Mouse (Mus musculus): ENCODE measurements around the gene Prkce. TPM values are rescaled to one million over a fixed set of nuclear protein-coding genes. Genes with fewer than 3 reads are reported as not detected.

Prkce gene
- polyA plus RNA-seq, 1 experiment from 2014 or later = 9.4 TPM

- peaks cover 7% of the 10 kb centered on the region; the same call in 1 of the 2 replicates for H3K4me1 ChIP-seq
- H3K4me3 ChIP-seq = no peak overlapping the region
- no peaks in the 10 kb centered on the region for H3K9me3 ChIP-seq
- no peaks in the 10 kb centered on the region for H3K27me3 ChIP-seq (ENCODE audit: insufficient read depth, poor library complexity, severe bottlenecking)
- 74% methylated on average over 1 of the region's 1 CpGs for WGBS
- peaks cover 10% of the 10 kb centered on the region; the same call in 1 of the 2 replicates for H3K36me3 ChIP-seq
- no peak overlapping the region for H3K27ac ChIP-seq
- DNase-seq (ENCODE audit: low spot score) = no peak
Observed at GRCm38 (mm10) chr17:86652751-86653150, 485.2 kb downstream of the Prkce start.

DNA sequence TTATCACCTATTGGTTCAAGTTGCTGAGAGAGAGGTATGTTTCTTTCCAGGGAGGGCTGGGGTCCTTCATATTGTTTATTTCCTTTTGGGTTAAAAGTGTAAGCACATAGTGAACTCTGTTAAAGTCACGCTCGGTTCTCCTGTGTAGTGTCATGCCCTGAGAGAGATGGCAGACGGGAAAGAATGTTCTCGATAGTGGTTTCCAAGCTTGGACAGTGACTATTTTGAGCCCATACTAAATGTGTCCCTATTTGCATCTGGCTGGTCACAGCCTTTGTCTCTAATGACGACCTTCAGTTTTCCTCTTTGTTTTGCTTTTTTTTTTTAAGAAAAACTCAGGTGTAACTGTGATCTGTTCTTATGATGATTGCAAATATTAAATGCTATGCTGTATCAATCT, 488.8 kb downstream of the Prkce start:
- Histone ChIP-seq H3K36me3 (peaks cover 10% of the 10 kb centered on the region; the same call in 1 of the 2 replicates), H3K9me3 (no peaks in the 10 kb centered on the region), H3K27ac (no peak overlapping the region), H3K4me3 (no peak overlapping the region), H3K4me1 (0 out of 2 replicates have a peak, but pooled peaks cover 3% of the 10 kb centered on the region), H3K27me3 (ENCODE audit: insufficient read depth, poor library complexity, severe bottlenecking) (no peaks in the 10 kb centered on the region)
- no peak for DNase-seq (ENCODE audit: low spot score)
- WGBS = 61% methylated on average over 5 of the region's 5 CpGs

GRCm38 (mm10) chr17:86662301-86662700, 494.7 kb downstream of the Prkce start:
- WGBS = 61% methylated on average over 1 of the region's 1 CpGs
- H3K36me3 ChIP-seq = no peaks in the 10 kb centered on the region
- DNase-seq (ENCODE audit: low spot score) = no peak
- H3K4me3 ChIP-seq = no peak overlapping the region
- H3K4me1 ChIP-seq = no peaks in the 10 kb centered on the region
- H3K9me3 ChIP-seq = no peaks in the 10 kb centered on the region
- H3K27ac ChIP-seq = no peak overlapping the region
- H3K27me3 ChIP-seq (ENCODE audit: insufficient read depth, poor library complexity, severe bottlenecking) = no peaks in the 10 kb centered on the region

DNA sequence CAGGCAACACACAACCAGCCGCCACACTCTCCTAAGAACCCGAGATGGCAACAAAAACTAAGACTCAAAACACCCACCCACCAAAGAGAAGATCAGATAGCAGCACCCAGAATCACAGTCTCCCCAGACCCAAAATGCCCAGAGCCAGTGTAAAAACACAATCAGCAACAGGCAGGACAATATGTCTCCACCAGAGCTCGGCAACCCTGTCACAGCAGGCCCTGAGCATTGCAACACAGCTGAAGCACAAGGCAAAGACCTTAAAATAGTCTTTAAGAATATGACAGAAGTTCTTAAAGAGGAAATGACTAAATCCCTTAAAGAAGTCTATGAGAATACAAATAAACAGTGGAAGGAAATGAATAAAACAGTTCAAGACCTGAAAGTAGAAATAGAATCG, 495.9 kb downstream of the Prkce start:
- Histone ChIP-seq H3K27ac (no peak overlapping the region), H3K27me3 (ENCODE audit: insufficient read depth, poor library complexity, severe bottlenecking) (no peaks in the 10 kb centered on the region), H3K9me3 (no peaks in the 10 kb centered on the region), H3K36me3 (no peaks in the 10 kb centered on the region), H3K4me1 (no peaks in the 10 kb centered on the region), H3K4me3 (no peak overlapping the region)
- 77% methylated on average over 4 of the region's 4 CpGs for WGBS
- no peak for DNase-seq (ENCODE audit: low spot score)

DNA sequence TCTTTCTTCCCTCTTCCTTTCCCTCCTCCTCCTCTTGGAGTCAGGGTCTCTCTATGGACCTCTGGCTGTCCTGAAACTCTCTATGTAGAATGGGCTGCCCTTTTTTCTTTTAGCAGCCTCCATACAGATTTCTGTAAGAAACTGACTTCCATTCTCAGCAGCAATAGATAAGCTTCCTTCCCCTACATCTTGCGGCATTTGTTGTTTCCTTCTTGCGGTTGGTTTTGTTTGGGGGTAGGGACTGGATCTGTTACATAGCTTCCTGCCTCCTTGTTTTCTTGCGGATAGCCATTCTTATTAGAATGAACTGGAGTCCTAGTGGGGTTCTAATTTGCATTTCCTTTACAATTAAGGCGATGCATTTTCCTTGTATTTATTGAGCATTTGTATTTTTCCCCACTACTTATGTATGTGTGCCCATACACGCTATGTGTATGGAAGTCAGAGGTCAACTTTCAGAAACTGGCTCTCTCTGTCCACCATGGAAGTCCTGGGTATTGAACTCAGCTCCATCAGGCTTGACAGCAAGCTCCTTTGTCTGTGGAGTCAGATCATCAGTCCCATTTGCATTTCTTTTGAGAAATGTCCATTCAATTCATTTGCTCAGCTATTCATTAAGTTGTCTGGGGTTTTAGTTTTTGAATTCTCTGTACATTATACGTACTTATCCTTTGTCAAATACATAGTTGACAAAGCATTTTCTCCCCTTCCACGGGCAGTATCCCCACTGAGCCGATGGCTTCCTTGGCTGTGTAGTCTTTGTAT, 500.4 kb downstream of the Prkce start:
- H3K36me3 ChIP-seq = no peaks in the 10 kb centered on the region
- peaks cover 16% of the 10 kb centered on the region for H3K4me1 ChIP-seq
- no peaks in the 10 kb centered on the region for H3K9me3 ChIP-seq
- H3K4me3 ChIP-seq = no peak overlapping the region
- WGBS = 77% methylated on average over 8 of the region's 8 CpGs
- H3K27me3 ChIP-seq (ENCODE audit: insufficient read depth, poor library complexity, severe bottlenecking) = no peaks in the 10 kb centered on the region
- 0 out of 2 replicates have a peak overlapping the region, but pooled peaks have one; percentile 63 for H3K27ac ChIP-seq
- no peak for DNase-seq (ENCODE audit: low spot score)

- no peaks in the 10 kb centered on the region for H3K9me3 ChIP-seq
- H3K4me3 ChIP-seq = no peak overlapping the region
- 74% methylated on average over 13 of the region's 13 CpGs for WGBS
- H3K4me1 ChIP-seq = peaks cover 16% of the 10 kb centered on the region
- no peaks in the 10 kb centered on the region for H3K27me3 ChIP-seq (ENCODE audit: insufficient read depth, poor library complexity, severe bottlenecking)
- H3K36me3 ChIP-seq = no peaks in the 10 kb centered on the region
- H3K27ac ChIP-seq = peak overlapping the region; percentile 74
- peak; percentile 66 for DNase-seq (ENCODE audit: low spot score)
Observed at GRCm38 (mm10) chr17:86669641-86670373, 502.2 kb downstream of the Prkce start.

DNA sequence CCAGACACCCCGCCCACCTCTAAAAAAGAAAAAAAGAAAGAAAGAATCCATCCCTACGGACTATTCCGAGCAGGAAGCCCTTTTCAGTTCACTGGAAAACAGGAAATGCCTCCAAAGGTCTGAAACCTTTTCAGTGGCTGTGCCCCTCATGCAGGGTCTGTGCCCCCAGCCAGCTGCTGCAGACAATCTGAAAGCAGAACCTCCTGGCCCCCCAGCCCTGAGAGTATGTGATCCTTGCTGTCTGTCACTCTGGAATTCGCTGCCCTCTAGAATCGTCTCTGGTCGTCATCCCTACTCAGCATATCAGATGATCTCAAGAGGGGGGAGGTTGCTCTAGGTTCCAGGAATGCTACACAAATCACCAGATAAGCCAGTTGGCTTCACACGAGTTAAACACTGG, 503.1 kb downstream of the Prkce start:
- 29% methylated on average over 7 of the region's 7 CpGs for WGBS
- peak overlapping the region; percentile 74 for H3K27ac ChIP-seq
- no peak for DNase-seq (ENCODE audit: low spot score)
- peak overlapping the region; percentile 15; the same call in 1 of the 2 replicates for H3K4me3 ChIP-seq
- peaks cover 16% of the 10 kb centered on the region for H3K4me1 ChIP-seq
- H3K36me3 ChIP-seq = no peaks in the 10 kb centered on the region
- no peaks in the 10 kb centered on the region for H3K27me3 ChIP-seq (ENCODE audit: insufficient read depth, poor library complexity, severe bottlenecking)
- H3K9me3 ChIP-seq = no peaks in the 10 kb centered on the region

GRCm38 (mm10) chr17:86674971-86675370, 507.4 kb downstream of the Prkce start:
- Histone ChIP-seq H3K27ac (no peak overlapping the region), H3K9me3 (no peaks in the 10 kb centered on the region), H3K4me3 (no peak overlapping the region), H3K36me3 (no peaks in the 10 kb centered on the region), H3K27me3 (ENCODE audit: insufficient read depth, poor library complexity, severe bottlenecking) (no peaks in the 10 kb centered on the region), H3K4me1 (peaks cover 28% of the 10 kb centered on the region)
- 56% methylated on average over 2 of the region's 2 CpGs for WGBS
- no peak for DNase-seq (ENCODE audit: low spot score)

DNA sequence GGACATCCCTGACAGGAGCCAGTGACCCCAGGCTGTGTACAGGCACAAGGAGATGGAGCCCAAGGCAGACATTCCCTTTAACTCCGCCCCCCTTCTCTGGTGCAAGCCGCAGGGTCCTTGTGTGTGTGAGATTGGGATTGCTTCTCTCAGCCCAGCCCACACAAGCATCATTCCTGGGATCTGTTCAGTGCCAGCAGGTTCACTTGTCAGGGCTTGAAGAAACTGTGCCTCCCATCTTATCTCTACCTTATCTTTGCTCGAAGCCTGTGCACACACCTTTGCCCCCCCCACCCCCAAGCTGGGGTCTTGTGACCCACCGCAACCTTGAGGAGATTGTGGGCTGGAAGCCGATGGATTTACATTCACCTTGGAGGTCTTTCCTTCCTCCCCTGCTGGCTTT, 508.8 kb downstream of the Prkce start:
- Histone ChIP-seq H3K27me3 (ENCODE audit: insufficient read depth, poor library complexity, severe bottlenecking) (no peaks in the 10 kb centered on the region), H3K27ac (no peak overlapping the region), H3K9me3 (no peaks in the 10 kb centered on the region), H3K4me1 (peaks cover 14% of the 10 kb centered on the region), H3K36me3 (no peaks in the 10 kb centered on the region), H3K4me3 (no peak overlapping the region)
- no peak for DNase-seq (ENCODE audit: low spot score)
- WGBS = 59% methylated on average over 5 of the region's 5 CpGs

DNA sequence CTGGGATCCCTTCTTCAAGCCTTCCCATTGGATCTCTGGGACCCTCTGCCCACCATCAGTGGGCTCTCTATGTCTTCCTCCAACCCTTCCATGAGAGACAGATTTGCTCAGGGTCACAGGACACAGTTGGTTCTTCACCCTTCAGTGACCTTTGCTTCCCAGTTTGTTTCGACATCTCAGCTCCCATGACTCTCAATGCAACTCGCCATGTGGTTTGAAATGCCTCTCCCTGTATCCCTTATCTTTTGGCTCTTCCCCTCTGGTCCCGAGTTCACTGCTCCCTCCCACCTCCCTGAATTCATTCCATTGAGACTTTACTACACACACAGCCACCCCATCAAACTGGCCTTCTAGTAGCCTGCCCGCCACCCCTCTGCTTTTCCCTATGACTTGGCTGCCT, 509.3 kb downstream of the Prkce start:
- 43% methylated on average over 4 of the region's 4 CpGs for WGBS
- Histone ChIP-seq H3K27me3 (ENCODE audit: insufficient read depth, poor library complexity, severe bottlenecking) (no peaks in the 10 kb centered on the region), H3K4me3 (no peak overlapping the region), H3K27ac (no peak overlapping the region), H3K4me1 (peaks cover 12% of the 10 kb centered on the region), H3K9me3 (no peaks in the 10 kb centered on the region), H3K36me3 (no peaks in the 10 kb centered on the region)
- DNase-seq (ENCODE audit: low spot score) = no peak

GRCm38 (mm10) chr17:86685263-86685662, 517.7 kb downstream of the Prkce start:
- H3K27me3 ChIP-seq (ENCODE audit: insufficient read depth, poor library complexity, severe bottlenecking) = no peaks in the 10 kb centered on the region
- no peak overlapping the region for H3K4me3 ChIP-seq
- H3K9me3 ChIP-seq = no peaks in the 10 kb centered on the region
- no peak overlapping the region for H3K27ac ChIP-seq
- 81% methylated on average over 4 of the region's 4 CpGs for WGBS
- no peak for DNase-seq (ENCODE audit: low spot score)
- H3K36me3 ChIP-seq = no peaks in the 10 kb centered on the region
- no peaks in the 10 kb centered on the region for H3K4me1 ChIP-seq

- H3K36me3 ChIP-seq = no peaks in the 10 kb centered on the region
- DNase-seq (ENCODE audit: low spot score) = no peak
- no peak overlapping the region for H3K27ac ChIP-seq
- H3K9me3 ChIP-seq = no peaks in the 10 kb centered on the region
- no peak overlapping the region for H3K4me3 ChIP-seq
- H3K4me1 ChIP-seq = no peaks in the 10 kb centered on the region
- 66% methylated on average over 3 of the region's 3 CpGs for WGBS
- H3K27me3 ChIP-seq (ENCODE audit: insufficient read depth, poor library complexity, severe bottlenecking) = no peaks in the 10 kb centered on the region
Observed at GRCm38 (mm10) chr17:86687021-86687420, 519.4 kb downstream of the Prkce start.

DNA sequence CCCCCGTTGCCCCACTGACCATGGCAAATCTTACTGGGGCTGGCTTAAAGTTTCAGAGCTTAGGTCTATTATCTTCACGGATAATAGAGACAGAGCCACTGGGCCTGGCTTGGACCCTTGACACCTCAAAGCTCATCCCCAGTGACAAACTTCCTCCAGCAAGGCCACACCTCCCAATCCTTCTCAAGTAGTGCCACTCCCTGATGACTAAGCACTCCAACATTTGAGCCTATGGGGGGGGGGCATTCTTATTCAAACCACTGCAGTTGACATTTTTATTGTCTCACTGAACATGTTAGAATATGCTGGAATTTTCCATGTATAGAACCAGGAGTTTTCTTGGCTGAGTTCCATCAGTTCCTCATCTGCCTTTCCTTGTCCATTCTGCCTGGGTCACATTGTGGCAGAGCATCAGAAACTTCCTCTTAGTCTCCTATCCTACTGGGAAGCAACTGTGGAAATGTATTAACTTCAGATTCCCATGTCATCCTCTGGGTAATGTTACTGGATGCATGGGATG, 523.3 kb downstream of the Prkce start:
- Histone ChIP-seq H3K27me3 (ENCODE audit: insufficient read depth, poor library complexity, severe bottlenecking) (no peaks in the 10 kb centered on the region), H3K4me1 (no peaks in the 10 kb centered on the region), H3K4me3 (no peak overlapping the region), H3K27ac (no peak overlapping the region), H3K9me3 (no peaks in the 10 kb centered on the region), H3K36me3 (no peaks in the 10 kb centered on the region)
- DNase-seq (ENCODE audit: low spot score) = no peak
- WGBS = 91% methylated on average over 2 of the region's 2 CpGs
